Mouse (Mus musculus) heart, embryonic 11.5 days (tissue): ENCODE results near the gene Nr4a3. TPM values are rescaled to one million over a fixed set of nuclear protein-coding genes. Genes with fewer than 3 reads are reported as not detected.
A peak's percentile ranks its signal among the peaks of the same experiment; 100 is the strongest.

ENCODE experiments used
- ATAC-seq: fragments of 200-750 bp; cut with Nextera tagmentation; replicated peaks from 2 replicates; pipeline ENCODE4 v1.8.0; 2017; ENCODE audit warnings: moderate library complexity; ENCODE audit not compliant: insufficient number of reproducible peaks, low FRiP score, low TSS enrichment
- H3K27ac ChIP-seq: fragments of 300-500 bp; sonication (generic); 2 replicates; pipeline ENCODE4 v1.5.1; 2014; ENCODE audit warnings: mild to moderate bottlenecking, low read depth, low read length
- H3K27me3 ChIP-seq: fragments of 300-500 bp; sonication (generic); 2 replicates; pipeline ENCODE4 v1.6.1; 2014; ENCODE audit warnings: mild to moderate bottlenecking, low read length, mixed read lengths; ENCODE audit not compliant: control insufficient read depth, insufficient read depth
- H3K36me3 ChIP-seq: fragments of 300-500 bp; sonication (generic); 2 replicates; pipeline ENCODE4 v1.6.1; 2014; ENCODE audit warnings: mild to moderate bottlenecking, low read length, moderate library complexity, mixed read lengths; ENCODE audit not compliant: control insufficient read depth, insufficient read depth
- H3K4me1 ChIP-seq: fragments of 300-500 bp; sonication (generic); 2 replicates; pipeline ENCODE4 v1.6.1; 2014; ENCODE audit warnings: low read length; ENCODE audit not compliant: control insufficient read depth, insufficient read depth
- H3K4me2 ChIP-seq: fragments of 300-500 bp; sonication (generic); 2 replicates; pipeline ENCODE4 v1.6.1; 2014; ENCODE audit warnings: mild to moderate bottlenecking, moderate library complexity
- H3K4me3 ChIP-seq: fragments of 300-500 bp; sonication (generic); 2 replicates; pipeline ENCODE4 v1.5.1; 2014; ENCODE audit warnings: low read depth, low read length
- H3K9ac ChIP-seq: fragments of 300-500 bp; sonication (generic); 2 replicates; pipeline ENCODE4 v1.6.1; 2014; ENCODE audit warnings: mild to moderate bottlenecking, low read depth, low read length, moderate library complexity
- H3K9me3 ChIP-seq: fragments of 300-500 bp; sonication (generic); replicated peaks from 2 replicates; pipeline ENCODE4 v1.6.1; 2016; ENCODE audit warnings: low read length; ENCODE audit not compliant: control insufficient read depth
- WGBS: fragments of 180-500 bp; shearing (Covaris S2); extraction: QIAGEN DNeasy Blood & Tissue Kit; methylation state at CpG from one replicate; pipeline ENCODE4 v1.1.7; 2014; ENCODE audit not compliant: insufficient replicate concordance; 5-methylcytosine and 5-hydroxymethylcytosine counted together
- polyA plus RNA-seq: library from polyadenylated mRNA; unstranded; fragments of >200 nt; fragmentation: Nextera tagmentation; extraction: Ambion mirVana; gene quantifications from 2 replicates; pipeline ENCODE4 v1.2.1, GENCODE M21; 2014

Nr4a3 gene
- polyA plus RNA-seq, 1 experiment from 2014 or later = 0.17 TPM

DNA sequence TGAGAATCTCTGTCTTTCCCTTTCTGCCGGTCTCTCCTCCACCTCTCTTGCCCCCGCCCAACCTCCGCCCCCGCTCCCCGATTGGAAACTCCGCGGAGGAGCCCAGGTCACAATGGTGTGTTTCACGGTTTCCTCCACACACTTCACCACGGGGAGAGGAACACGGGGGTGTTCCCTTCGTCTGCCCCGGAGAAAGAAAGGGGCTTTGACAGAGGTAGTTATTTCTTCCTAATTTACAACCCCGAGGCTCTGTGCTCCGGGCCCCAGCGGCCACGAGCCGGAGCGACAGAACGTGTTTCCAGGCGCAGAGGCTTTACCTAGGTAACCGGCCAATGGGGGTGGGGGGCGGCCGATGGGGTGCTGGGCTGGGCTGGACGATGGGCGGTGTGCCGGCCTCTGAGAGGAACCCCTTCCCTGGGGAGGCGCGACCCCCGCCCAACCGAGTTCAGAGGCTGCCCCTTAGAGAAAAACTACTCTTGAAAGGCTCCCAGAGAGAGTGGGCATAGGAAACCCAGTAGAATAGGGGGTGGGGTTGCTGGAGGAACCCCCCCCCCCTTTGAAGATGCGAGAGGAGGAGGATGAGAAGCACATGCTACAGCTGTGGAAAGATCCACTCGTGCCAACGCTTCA, 2.3 kb downstream of the Nr4a3 start:
- ATAC-seq = no peak
- Histone ChIP-seq H3K4me2 (peak overlapping the region; percentile 100), H3K4me3 (peak overlapping the region; percentile 70), H3K27me3 (peaks cover 64% of the 10 kb centered on the region), H3K27ac (no peak overlapping the region), H3K9me3 (no peaks in the 10 kb centered on the region), H3K4me1 (peaks cover 22% of the 10 kb centered on the region), H3K9ac (0 out of 2 replicates have a peak overlapping the region, but pooled peaks have one; percentile 12), H3K36me3 (no peaks in the 10 kb centered on the region)
- WGBS = 1% methylated on average over 33 of the region's 33 CpGs

- peaks cover 70% of the 10 kb centered on the region for H3K27me3 ChIP-seq
- no peaks in the 10 kb centered on the region for H3K9me3 ChIP-seq
- peaks cover 22% of the 10 kb centered on the region for H3K4me1 ChIP-seq
- ATAC-seq = no peak
- 1% methylated on average over 30 of the region's 30 CpGs for WGBS
- H3K4me2 ChIP-seq = peak overlapping the region; percentile 100
- no peak overlapping the region; the same call in 1 of the 2 replicates for H3K9ac ChIP-seq
- peak overlapping the region; percentile 70 for H3K4me3 ChIP-seq
- H3K36me3 ChIP-seq = no peaks in the 10 kb centered on the region
- H3K27ac ChIP-seq = no peak overlapping the region
Measured at GRCm38 (mm10) chr4:48047766-48048371, 2.9 kb downstream of the Nr4a3 start.

GRCm38 (mm10) chr4:48048456-48049315, 3.7 kb downstream of the Nr4a3 start:
- H3K36me3 ChIP-seq = no peaks in the 10 kb centered on the region
- ATAC-seq = no peak
- H3K9me3 ChIP-seq = no peaks in the 10 kb centered on the region
- H3K27ac ChIP-seq = no peak overlapping the region
- H3K4me3 ChIP-seq = peak overlapping the region; percentile 70
- peak overlapping the region; percentile 100 for H3K4me2 ChIP-seq
- 3% methylated on average over 35 of the region's 35 CpGs for WGBS
- H3K27me3 ChIP-seq = peaks cover 78% of the 10 kb centered on the region
- H3K4me1 ChIP-seq = peaks cover 22% of the 10 kb centered on the region
- H3K9ac ChIP-seq = no peak overlapping the region; the same call in 1 of the 2 replicates

- ATAC-seq = no peak
- Histone ChIP-seq H3K9ac (no peak overlapping the region), H3K27ac (no peak overlapping the region), H3K4me3 (no peak overlapping the region), H3K36me3 (no peaks in the 10 kb centered on the region), H3K27me3 (peaks cover 86% of the 10 kb centered on the region), H3K4me1 (peaks cover 22% of the 10 kb centered on the region), H3K4me2 (no peak overlapping the region), H3K9me3 (no peaks in the 10 kb centered on the region)
- 51% methylated on average over 3 of the region's 3 CpGs for WGBS
Measured at GRCm38 (mm10) chr4:48050020-48050419, 5.1 kb downstream of the Nr4a3 start.

DNA sequence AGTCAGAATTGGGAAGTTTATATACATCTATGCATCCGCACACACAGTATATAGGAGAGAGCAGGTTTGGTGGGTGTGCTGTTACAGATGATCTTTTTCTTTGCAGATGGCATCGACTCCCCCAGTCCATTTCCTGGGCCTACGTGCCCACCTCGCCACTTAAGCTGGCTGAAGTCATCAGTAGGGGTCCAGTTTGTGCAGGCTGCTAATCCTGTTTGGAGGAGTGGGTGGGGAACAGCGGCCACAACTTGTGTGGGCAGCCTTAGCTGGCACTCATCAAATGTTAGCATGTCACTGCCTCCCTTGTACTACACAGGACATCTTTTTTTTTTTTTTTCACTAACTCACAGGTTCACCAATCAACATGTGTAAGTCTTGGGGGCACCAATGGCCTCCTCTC, 5.5 kb downstream of the Nr4a3 start:
- peaks cover 22% of the 10 kb centered on the region for H3K4me1 ChIP-seq
- WGBS = 35% methylated on average over 5 of the region's 5 CpGs
- H3K9ac ChIP-seq = no peak overlapping the region
- no peak overlapping the region for H3K27ac ChIP-seq
- peaks cover 86% of the 10 kb centered on the region for H3K27me3 ChIP-seq
- no peak overlapping the region for H3K4me2 ChIP-seq
- ATAC-seq = no peak
- H3K4me3 ChIP-seq = no peak overlapping the region
- H3K9me3 ChIP-seq = no peaks in the 10 kb centered on the region
- no peaks in the 10 kb centered on the region for H3K36me3 ChIP-seq

DNA sequence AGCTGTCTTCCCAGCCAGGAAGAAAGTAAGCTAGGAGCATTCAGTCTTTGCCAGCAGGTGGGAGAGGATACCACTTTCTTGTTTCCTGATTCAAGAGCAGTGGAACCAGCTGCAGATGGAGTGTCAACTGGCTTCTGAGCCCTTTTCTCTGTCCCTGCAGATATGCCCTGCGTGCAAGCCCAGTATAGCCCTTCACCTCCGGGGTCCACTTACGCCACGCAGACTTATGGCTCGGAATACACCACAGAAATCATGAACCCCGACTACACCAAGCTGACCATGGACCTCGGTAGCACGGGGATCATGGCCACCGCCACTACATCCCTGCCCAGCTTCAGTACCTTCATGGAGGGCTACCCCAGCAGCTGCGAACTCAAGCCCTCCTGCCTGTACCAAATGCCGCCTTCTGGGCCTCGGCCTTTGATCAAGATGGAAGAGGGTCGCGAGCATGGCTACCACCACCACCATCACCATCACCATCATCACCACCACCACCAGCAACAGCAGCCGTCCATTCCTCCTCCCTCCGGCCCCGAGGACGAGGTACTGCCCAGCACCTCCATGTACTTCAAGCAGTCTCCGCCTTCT, 6.2 kb downstream of the Nr4a3 start:
- Histone ChIP-seq H3K4me3 (peak overlapping the region; percentile 51), H3K27me3 (peaks cover 80% of the 10 kb centered on the region), H3K27ac (no peak overlapping the region), H3K4me2 (peak overlapping the region; percentile 90), H3K36me3 (no peaks in the 10 kb centered on the region), H3K4me1 (peaks cover 22% of the 10 kb centered on the region), H3K9ac (peak overlapping the region; percentile 34; the same call in 1 of the 2 replicates), H3K9me3 (no peaks in the 10 kb centered on the region)
- 0 out of 2 replicates have a peak, but pooled peaks have one; percentile 24 for ATAC-seq
- 7% methylated on average over 19 of the region's 19 CpGs for WGBS

DNA sequence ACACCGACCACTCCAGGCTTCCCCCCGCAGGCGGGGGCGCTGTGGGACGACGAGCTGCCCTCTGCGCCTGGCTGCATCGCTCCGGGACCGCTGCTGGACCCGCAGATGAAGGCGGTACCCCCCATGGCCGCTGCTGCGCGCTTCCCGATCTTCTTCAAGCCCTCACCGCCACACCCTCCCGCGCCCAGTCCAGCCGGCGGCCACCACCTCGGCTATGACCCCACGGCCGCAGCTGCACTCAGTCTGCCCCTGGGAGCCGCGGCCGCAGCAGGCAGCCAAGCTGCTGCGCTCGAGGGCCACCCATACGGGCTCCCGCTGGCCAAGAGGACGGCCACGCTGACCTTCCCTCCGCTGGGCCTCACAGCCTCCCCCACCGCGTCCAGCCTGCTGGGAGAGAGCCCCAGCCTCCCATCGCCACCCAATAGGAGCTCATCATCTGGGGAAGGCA, 6.7 kb downstream of the Nr4a3 start:
- peak overlapping the region; percentile 51 for H3K4me3 ChIP-seq
- H3K36me3 ChIP-seq = no peaks in the 10 kb centered on the region
- no peaks in the 10 kb centered on the region for H3K9me3 ChIP-seq
- H3K9ac ChIP-seq = peak overlapping the region; percentile 34; the same call in 1 of the 2 replicates
- H3K27me3 ChIP-seq = peaks cover 75% of the 10 kb centered on the region
- ATAC-seq = no peak
- peak overlapping the region; percentile 90 for H3K4me2 ChIP-seq
- peaks cover 22% of the 10 kb centered on the region for H3K4me1 ChIP-seq
- under 1% methylated on average over 37 of the region's 37 CpGs for WGBS
- H3K27ac ChIP-seq = no peak overlapping the region

- H3K4me1 ChIP-seq = no peaks in the 10 kb centered on the region
- H3K4me2 ChIP-seq = no peak overlapping the region
- H3K27ac ChIP-seq = no peak overlapping the region
- H3K27me3 ChIP-seq = no peaks in the 10 kb centered on the region
- no peak overlapping the region for H3K9ac ChIP-seq
- ATAC-seq = no peak
- no peaks in the 10 kb centered on the region for H3K9me3 ChIP-seq
- no peak overlapping the region for H3K4me3 ChIP-seq
- no peaks in the 10 kb centered on the region for H3K36me3 ChIP-seq
- WGBS = 81% methylated on average over 8 of the region's 8 CpGs
Measured at GRCm38 (mm10) chr4:48061716-48062115, 16.8 kb downstream of the Nr4a3 start.
